Mouse (Mus musculus): ENCODE data around the gene Agtr1a.

- no peak for TF ChIP-seq GATA1 (IDR thresholded peaks at IDR 0.05; ENCODE audit: borderline replicate concordance, low read length)
- no peak for TF ChIP-seq FLI1 (IDR thresholded peaks at IDR 0.05; ENCODE audit: low read length)
Observed at GRCm38 (mm10) chr13:30418611-30419010, 82.4 kb downstream of the Agtr1a start.
